Mouse (Mus musculus) liver, adult 2 months (tissue): ENCODE results near the gene Wdr38. TPM values are rescaled to one million over a fixed set of nuclear protein-coding genes. Genes with fewer than 3 reads are reported as not detected.

ENCODE experiments used
- DNase-seq: peaks from one replicate; pipeline ENCODE4 v3.0.0-alpha.2; 2011; ENCODE audit warnings: low read depth, low spot score; ENCODE audit errors: extremely low read depth
- H3K27ac ChIP-seq: fragments of 200-500 bp; replicated peaks from 2 replicates; pipeline ENCODE4 v1.5.1; 2012; ENCODE audit warnings: low read depth, mild to moderate bottlenecking, control low read depth, inconsistent platforms, low read length; ENCODE audit not compliant: insufficient read depth
- H3K27me3 ChIP-seq: fragments of 200-500 bp; 2 replicates; pipeline ENCODE4 v1.6.1; 2012; ENCODE audit warnings: mild to moderate bottlenecking, moderate library complexity, low read length, inconsistent platforms; ENCODE audit not compliant: control insufficient read depth, insufficient read depth
- H3K36me3 ChIP-seq: fragments of 200-500 bp; 2 replicates; pipeline ENCODE4 v1.6.1; 2012; ENCODE audit warnings: low read length, inconsistent platforms; ENCODE audit not compliant: control insufficient read depth, insufficient read depth
- H3K4me1 ChIP-seq: fragments of 200-500 bp; 2 replicates; pipeline ENCODE4 v1.6.1; 2011; ENCODE audit warnings: low read length; ENCODE audit not compliant: control insufficient read depth, insufficient read depth
- H3K4me3 ChIP-seq: fragments of 200-500 bp; 2 replicates; pipeline ENCODE4 v1.5.1; 2011; ENCODE audit warnings: low read depth, mild to moderate bottlenecking, control low read depth, low read length, moderate library complexity; ENCODE audit not compliant: insufficient read depth
- H3K79me2 ChIP-seq: fragments of 200-500 bp; 2 replicates; pipeline ENCODE4 v1.6.1; 2012; ENCODE audit warnings: inconsistent platforms, mild to moderate bottlenecking, low read length, moderate library complexity; ENCODE audit not compliant: control insufficient read depth, insufficient read depth
- H3K9ac ChIP-seq: fragments of 200-500 bp; 2 replicates; pipeline ENCODE4 v1.6.1; 2012; ENCODE audit warnings: low read depth, mild to moderate bottlenecking, control low read depth, inconsistent platforms, low read length
- CTCF ChIP-seq: fragments of 200-500 bp; IDR thresholded peaks from 2 replicates; pipeline ENCODE4 v1.5.1; 2011; ENCODE audit warnings: low read depth, low read length, control low read depth
- POLR2A ChIP-seq: fragments of 200-500 bp; IDR thresholded peaks from 2 replicates; pipeline ENCODE4 v1.6.1; 2011; ENCODE audit warnings: low read length, control low read depth; ENCODE audit not compliant: insufficient read depth; ENCODE audit errors: extremely low read depth
- WGBS: fragments of 180-500 bp; shearing (Covaris S2); methylation state at CpG from one replicate; pipeline ENCODE4 v1.1.7; 2018; 5-methylcytosine and 5-hydroxymethylcytosine counted together
- polyA plus RNA-seq: library from polyadenylated mRNA; depleted of rRNA; stranded (reverse); fragments of >200 nt; gene quantifications from 2 replicates; pipeline ENCODE4 v1.2.3, GENCODE M21; 2012
- total RNA-seq: library from RNA; depleted of rRNA; stranded (reverse); fragments of >200 nt; gene quantifications from 2 replicates; pipeline ENCODE4 v1.2.3, GENCODE M21; 2014

Gene Wdr38
- total and polyA plus RNA-seq, 2 experiments = 0.34 to 0.55 TPM

GRCm38 (mm10) chr2:38987803-38988510, 9.3 kb upstream of the Wdr38 start:
- Histone ChIP-seq H3K27ac (no peak overlapping the region), H3K79me2 (no peaks in the 10 kb centered on the region), H3K27me3 (no peaks in the 10 kb centered on the region), H3K36me3 (no peaks in the 10 kb centered on the region), H3K4me3 (no peak overlapping the region), H3K9ac (no peak overlapping the region), H3K4me1 (no peaks in the 10 kb centered on the region)
- no peak for TF ChIP-seq CTCF
- DNase-seq = no peak
- WGBS = 89% methylated on average over 6 of the region's 6 CpGs

DNA sequence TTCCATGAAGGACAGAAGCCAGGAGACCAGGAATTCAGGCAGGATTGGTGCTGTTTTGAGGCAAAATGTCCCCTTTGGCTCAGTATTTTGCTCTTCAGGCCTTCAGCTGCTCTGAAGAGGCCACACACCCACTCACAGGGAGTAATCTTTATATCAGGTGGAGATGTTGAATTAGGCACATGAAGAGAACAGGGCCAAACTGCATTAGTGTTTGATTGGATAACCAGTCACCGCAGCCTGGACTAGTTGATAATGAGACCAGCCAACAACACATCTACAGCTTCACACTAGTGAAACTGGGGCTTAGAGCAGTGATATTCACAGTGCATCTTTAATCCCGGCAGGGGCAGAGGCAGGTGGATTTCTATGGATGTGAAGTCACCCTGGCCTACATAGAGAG, 8.3 kb upstream of the Wdr38 start:
- no peak for DNase-seq
- no peak overlapping the region for H3K27ac ChIP-seq
- no peaks in the 10 kb centered on the region for H3K27me3 ChIP-seq
- no peaks in the 10 kb centered on the region for H3K4me1 ChIP-seq
- H3K79me2 ChIP-seq = no peaks in the 10 kb centered on the region
- no peaks in the 10 kb centered on the region for H3K36me3 ChIP-seq
- TF ChIP-seq CTCF = no peak
- TF ChIP-seq POLR2A = no peak
- no peak overlapping the region for H3K4me3 ChIP-seq
- no peak overlapping the region for H3K9ac ChIP-seq
- WGBS = 91% methylated on average over 2 of the region's 2 CpGs

GRCm38 (mm10) chr2:38992004-38992403, 5.3 kb upstream of the Wdr38 start:
- Histone ChIP-seq H3K27me3 (no peaks in the 10 kb centered on the region), H3K27ac (no peak overlapping the region), H3K36me3 (no peaks in the 10 kb centered on the region), H3K4me3 (no peak overlapping the region), H3K4me1 (no peaks in the 10 kb centered on the region), H3K9ac (no peak overlapping the region), H3K79me2 (no peaks in the 10 kb centered on the region)
- no peak for DNase-seq
- 71% methylated on average over 4 of the region's 4 CpGs for WGBS
- no peak for TF ChIP-seq CTCF
- no peak for TF ChIP-seq POLR2A

- no peak overlapping the region for H3K27ac ChIP-seq
- 39% methylated on average over 4 of the region's 4 CpGs for WGBS
- DNase-seq = no peak
- H3K9ac ChIP-seq = no peak overlapping the region
- TF ChIP-seq CTCF (no peak), POLR2A (no peak)
- no peaks in the 10 kb centered on the region for H3K27me3 ChIP-seq
- no peak overlapping the region for H3K4me3 ChIP-seq
- no peaks in the 10 kb centered on the region for H3K4me1 ChIP-seq
- H3K79me2 ChIP-seq = no peaks in the 10 kb centered on the region
- no peaks in the 10 kb centered on the region for H3K36me3 ChIP-seq
Measured at GRCm38 (mm10) chr2:38992452-38992851, 4.8 kb upstream of the Wdr38 start.

- H3K36me3 ChIP-seq = peaks cover 4% of the 10 kb centered on the region; the same call in 1 of the 2 replicates
- H3K27ac ChIP-seq = no peak overlapping the region
- no peak overlapping the region for H3K9ac ChIP-seq
- H3K4me1 ChIP-seq = peaks cover 12% of the 10 kb centered on the region
- no peaks in the 10 kb centered on the region for H3K79me2 ChIP-seq
- WGBS = 30% methylated on average over 4 of the region's 4 CpGs
- DNase-seq = no peak
- TF ChIP-seq CTCF (no peak), POLR2A (no peak)
- H3K4me3 ChIP-seq = no peak overlapping the region
- no peaks in the 10 kb centered on the region for H3K27me3 ChIP-seq
Measured at GRCm38 (mm10) chr2:38999381-38999780, 2.1 kb downstream of the Wdr38 start.

DNA sequence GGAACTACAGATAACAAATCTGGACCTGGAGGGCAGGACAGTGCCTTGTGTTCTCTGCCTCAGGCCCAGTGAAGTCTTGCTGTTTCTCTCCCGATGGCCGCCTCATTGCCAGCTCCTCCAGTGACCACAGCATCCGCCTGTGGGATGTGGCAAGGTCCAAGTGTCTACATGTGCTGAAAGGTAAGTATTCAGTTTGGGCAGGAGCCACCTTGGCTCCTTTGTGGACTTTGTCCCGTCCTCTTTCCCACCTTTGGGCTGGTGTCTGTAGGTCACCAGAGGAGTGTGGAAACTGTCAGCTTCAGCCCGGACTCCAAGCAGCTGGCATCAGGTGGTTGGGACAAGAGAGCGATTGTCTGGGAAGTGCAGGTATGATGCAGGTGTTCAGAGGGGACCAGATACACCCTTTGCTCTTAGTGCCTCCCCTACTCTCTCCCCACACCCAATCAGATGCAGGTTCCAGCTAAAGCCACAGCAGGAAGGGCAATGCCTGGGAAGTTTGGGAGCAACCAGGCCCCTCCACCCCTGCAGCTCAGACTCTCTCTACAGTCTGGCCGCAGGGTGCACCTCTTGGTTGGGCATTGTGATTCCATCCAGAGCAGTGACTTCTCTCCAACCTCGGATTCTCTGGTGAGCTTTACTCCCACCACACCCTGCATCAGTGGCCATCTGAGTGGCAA, 2.8 kb downstream of the Wdr38 start:
- Histone ChIP-seq H3K27me3 (no peaks in the 10 kb centered on the region), H3K9ac (no peak overlapping the region), H3K36me3 (peaks cover 4% of the 10 kb centered on the region; the same call in 1 of the 2 replicates), H3K4me3 (no peak overlapping the region), H3K27ac (no peak overlapping the region), H3K4me1 (peaks cover 12% of the 10 kb centered on the region), H3K79me2 (no peaks in the 10 kb centered on the region)
- peak; percentile 53 for DNase-seq
- no peak for TF ChIP-seq POLR2A
- TF ChIP-seq CTCF = no peak
- WGBS = 44% methylated on average over 8 of the region's 8 CpGs
